Mouse (Mus musculus) hindbrain, embryonic 12.5 days (tissue): ENCODE data around the gene Dync2h1. TPM values are rescaled to one million over a fixed set of nuclear protein-coding genes. Genes with fewer than 3 reads are reported as not detected.
"Not testable (repeated sequence)": the region's sequence is repeated elsewhere in the genome, so short reads cannot be mapped to it uniquely, and the experiment has no call there.

Experiments
- ATAC-seq: fragments of 200-750 bp; cut with Nextera tagmentation; 2 replicates; pipeline ENCODE4 v1.8.0; 2017; ENCODE audit warnings: moderate TSS enrichment; ENCODE audit not compliant: low FRiP score
- H3K27ac ChIP-seq: fragments of 300-500 bp; sonication (generic); 2 replicates; pipeline ENCODE4 v1.5.1; 2016; ENCODE audit warnings: mild to moderate bottlenecking
- H3K27me3 ChIP-seq: fragments of 300-500 bp; sonication (generic); 2 replicates; pipeline ENCODE4 v1.6.1; 2016; ENCODE audit warnings: mild to moderate bottlenecking
- H3K36me3 ChIP-seq: fragments of 300-500 bp; sonication (generic); 2 replicates; pipeline ENCODE4 v1.6.1; 2016; ENCODE audit warnings: mild to moderate bottlenecking
- H3K4me1 ChIP-seq: fragments of 300-500 bp; sonication (generic); 2 replicates; pipeline ENCODE4 v1.6.1; 2016
- H3K4me2 ChIP-seq: fragments of 300-500 bp; sonication (generic); replicated peaks from 2 replicates; pipeline ENCODE4 v1.6.1; 2016; ENCODE audit warnings: mild to moderate bottlenecking
- H3K4me3 ChIP-seq: fragments of 300-500 bp; sonication (generic); 2 replicates; pipeline ENCODE4 v1.5.1; 2016; ENCODE audit warnings: mild to moderate bottlenecking
- H3K9ac ChIP-seq: fragments of 300-500 bp; sonication (generic); 2 replicates; pipeline ENCODE4 v1.6.1; 2016; ENCODE audit warnings: mild to moderate bottlenecking, moderate library complexity
- H3K9me3 ChIP-seq: fragments of 300-500 bp; sonication (generic); replicated peaks from 2 replicates; pipeline ENCODE4 v1.6.1; 2016; ENCODE audit warnings: mild to moderate bottlenecking
- WGBS: fragments of 180-500 bp; shearing (Covaris S2); methylation state at CpG from one replicate; pipeline ENCODE4 v1.1.7; 2016; 5-methylcytosine and 5-hydroxymethylcytosine counted together
- polyA plus RNA-seq: library from polyadenylated mRNA; unstranded; fragments of >200 nt; fragmentation: Nextera tagmentation; extraction: Ambion mirVana; gene quantifications from 2 replicates; pipeline ENCODE4 v1.2.1, GENCODE M21; 2016

The Dync2h1 gene
- polyA plus RNA-seq, 1 experiment from 2014 or later, result 25.6 TPM

GRCm38 (mm10) chr9:6994865-6995264 lies 189.4 kb downstream of the Dync2h1 start:
- H3K4me2 ChIP-seq, result no peak overlapping the region
- 70% methylated on average over 2 of the region's 2 CpGs for WGBS
- no peak for ATAC-seq

GRCm38 (mm10) chr9:6994275-6994674 lies 190.0 kb downstream of the Dync2h1 start:
- ATAC-seq, result no peak
- H3K27ac ChIP-seq, result no peak overlapping the region
- no peak overlapping the region for H3K9ac ChIP-seq
- H3K27me3 ChIP-seq, result no peaks in the 10 kb centered on the region
- H3K4me3 ChIP-seq, result no peak overlapping the region
- H3K36me3 ChIP-seq, result peaks cover 9% of the 10 kb centered on the region; the same call in 1 of the 2 replicates
- H3K9me3 ChIP-seq, result no peaks in the 10 kb centered on the region
- no peaks in the 10 kb centered on the region for H3K4me1 ChIP-seq
- no peak overlapping the region for H3K4me2 ChIP-seq

More at GRCm38 (mm10) chr9:6994865-6995264, 189.4 kb downstream of the Dync2h1 start:
- Histone ChIP-seq H3K4me1 (no peaks in the 10 kb centered on the region), H3K9me3 (no peaks in the 10 kb centered on the region), H3K27ac (no peak overlapping the region), H3K36me3 (peaks cover 9% of the 10 kb centered on the region; the same call in 1 of the 2 replicates), H3K27me3 (no peaks in the 10 kb centered on the region), H3K4me3 (no peak overlapping the region), H3K9ac (no peak overlapping the region)

DNA sequence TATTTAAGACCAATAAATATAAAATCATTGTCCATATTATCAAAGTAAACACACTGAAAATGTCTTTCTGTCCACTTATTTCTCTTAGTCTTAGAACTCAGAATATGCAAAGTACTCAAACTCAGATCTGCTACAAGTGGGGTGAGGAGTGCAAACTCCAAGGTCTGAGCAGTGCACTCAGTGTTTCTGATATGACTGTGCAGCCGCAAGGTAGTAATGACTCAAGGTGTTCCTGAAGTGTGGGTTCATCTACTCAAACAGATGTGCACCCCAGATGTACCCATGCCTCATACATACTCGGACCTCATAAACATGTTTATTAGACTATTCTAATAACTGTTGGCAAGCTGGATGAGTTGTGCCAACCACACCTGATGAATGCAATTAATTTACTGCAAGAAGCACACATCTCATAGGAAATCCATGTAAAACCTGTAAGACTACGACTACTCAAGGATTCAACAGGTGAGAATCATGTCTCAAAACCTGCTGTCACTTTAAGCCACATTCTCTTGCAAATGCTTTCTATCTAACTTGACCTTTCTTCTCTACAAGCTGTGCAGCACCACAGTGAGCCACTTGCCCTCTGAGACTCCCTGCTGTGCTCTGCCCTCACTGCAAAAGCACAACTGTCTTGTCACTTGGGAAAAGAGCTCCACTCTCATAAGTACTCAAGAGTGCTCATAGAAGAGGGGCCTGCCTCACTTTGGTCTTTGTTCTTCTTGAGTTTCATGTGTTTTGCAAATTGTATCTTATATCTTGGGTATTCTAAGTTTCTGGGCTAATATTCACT lies 195.2 kb downstream of the Dync2h1 start:
- peaks cover 12% of the 10 kb centered on the region; the same call in 1 of the 2 replicates for H3K36me3 ChIP-seq
- 95% methylated on average over 3 of the region's 3 CpGs for WGBS

DNA sequence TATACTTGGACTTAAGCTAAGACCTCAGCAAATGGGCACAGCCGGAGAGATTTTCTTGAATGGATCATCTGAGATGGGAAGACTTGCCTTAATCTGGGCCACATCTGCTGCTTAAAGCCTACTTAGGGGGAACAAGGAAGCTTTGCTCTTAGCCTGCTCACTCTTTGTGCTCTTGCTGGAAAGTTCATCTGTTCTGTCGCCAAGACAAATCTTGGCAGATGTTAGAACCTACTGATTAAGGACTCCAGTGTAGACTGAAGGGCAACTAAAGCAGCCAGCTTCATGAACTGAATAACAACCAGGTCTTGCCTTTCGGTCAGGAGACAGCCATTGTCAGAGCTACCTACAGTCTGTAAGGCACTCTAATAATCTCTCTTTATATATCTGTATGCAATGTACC lies 198.1 kb downstream of the Dync2h1 start:
- no peak overlapping the region for H3K9ac ChIP-seq
- H3K27me3 ChIP-seq, result no peaks in the 10 kb centered on the region
- WGBS, result 88% methylated on average over 3 of the region's 3 CpGs
- no peak overlapping the region for H3K4me2 ChIP-seq
- no peak for ATAC-seq
- H3K36me3 ChIP-seq, result peaks cover 16% of the 10 kb centered on the region; the same call in 1 of the 2 replicates
- no peak overlapping the region for H3K4me3 ChIP-seq
- H3K9me3 ChIP-seq, result no peaks in the 10 kb centered on the region
- H3K4me1 ChIP-seq, result no peaks in the 10 kb centered on the region
- no peak overlapping the region for H3K27ac ChIP-seq

More for the DNA sequence above, 195.2 kb downstream of the Dync2h1 start:
- no peak overlapping the region for H3K4me2 ChIP-seq
- H3K9ac ChIP-seq, result no peak overlapping the region
- no peaks in the 10 kb centered on the region for H3K4me1 ChIP-seq
- no peaks in the 10 kb centered on the region for H3K9me3 ChIP-seq
- no peak overlapping the region for H3K4me3 ChIP-seq
- no peak overlapping the region for H3K27ac ChIP-seq
- no peak for ATAC-seq
- H3K27me3 ChIP-seq, result no peaks in the 10 kb centered on the region

- Histone ChIP-seq H3K27ac (no peak overlapping the region), H3K27me3 (no peaks in the 10 kb centered on the region), H3K9me3 (no peaks in the 10 kb centered on the region), H3K4me1 (no peaks in the 10 kb centered on the region), H3K36me3 (peaks cover 8% of the 10 kb centered on the region), H3K4me2 (no peak overlapping the region), H3K4me3 (no peak overlapping the region), H3K9ac (no peak overlapping the region)
- ATAC-seq, result no peak
- 91% methylated on average over 2 of the region's 2 CpGs for WGBS
These were observed 215.1 kb downstream of the Dync2h1 start for GRCm38 (mm10) chr9:6969171-6969570.

DNA sequence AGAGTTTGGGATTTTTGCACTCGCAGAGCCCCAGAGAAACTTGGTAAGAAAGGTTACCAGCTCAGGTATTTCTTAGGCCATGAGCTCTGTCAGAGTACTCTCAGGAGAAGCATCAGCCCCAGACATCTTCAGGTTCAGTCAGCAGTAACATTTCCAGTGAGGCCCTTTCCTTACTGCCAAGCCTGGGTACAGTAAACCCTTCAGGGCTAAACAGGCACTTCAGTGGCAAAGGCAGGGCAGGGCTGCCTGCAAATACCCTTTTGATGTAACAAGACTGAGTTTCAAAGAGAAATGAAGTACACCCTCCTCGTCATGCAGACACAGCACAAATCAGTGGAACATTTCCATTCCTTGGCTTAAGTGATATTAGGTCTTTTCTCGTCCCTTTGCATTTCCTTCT lies 219.2 kb downstream of the Dync2h1 start:
- Histone ChIP-seq H3K9me3 (no peaks in the 10 kb centered on the region), H3K27me3 (no peaks in the 10 kb centered on the region), H3K4me2 (no peak overlapping the region), H3K27ac (no peak overlapping the region), H3K9ac (no peak overlapping the region), H3K4me3 (no peak overlapping the region), H3K4me1 (no peaks in the 10 kb centered on the region), H3K36me3 (peaks cover 10% of the 10 kb centered on the region)
- 94% methylated on average over 3 of the region's 3 CpGs for WGBS
- no peak for ATAC-seq

DNA sequence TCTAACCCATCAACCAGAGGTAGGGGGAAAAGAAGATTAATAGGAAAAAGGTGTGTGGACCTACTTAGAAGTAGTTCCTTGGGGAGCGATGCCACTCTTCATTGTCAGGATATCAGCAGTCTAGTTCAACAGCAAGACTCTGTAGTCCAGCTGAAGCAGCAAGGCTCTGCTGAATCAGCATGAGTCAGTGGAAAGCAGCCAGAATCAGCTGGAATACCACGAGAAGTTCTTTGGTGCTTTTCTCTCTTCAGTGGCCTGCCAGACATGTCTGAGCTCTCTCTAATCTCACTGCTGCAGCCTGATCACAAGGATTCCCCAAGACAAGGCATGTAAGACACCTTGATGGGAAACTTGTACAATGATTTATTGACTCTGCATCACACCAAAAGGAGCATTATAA lies 225.9 kb downstream of the Dync2h1 start:
- Histone ChIP-seq H3K4me1 (no peaks in the 10 kb centered on the region), H3K4me3 (no peak overlapping the region), H3K9me3 (no peaks in the 10 kb centered on the region), H3K27me3 (no peaks in the 10 kb centered on the region), H3K9ac (no peak overlapping the region), H3K27ac (no peak overlapping the region), H3K36me3 (peaks cover 3% of the 10 kb centered on the region; the same call in 1 of the 2 replicates), H3K4me2 (no peak overlapping the region)
- 75% methylated on average over 2 of the region's 2 CpGs for WGBS
- ATAC-seq, result no peak

- Histone ChIP-seq H3K4me1 (no peaks in the 10 kb centered on the region), H3K4me3 (no peak overlapping the region), H3K4me2 (no peak overlapping the region), H3K9ac (no peak overlapping the region), H3K9me3 (no peaks in the 10 kb centered on the region), H3K36me3 (peaks cover 11% of the 10 kb centered on the region; the same call in 1 of the 2 replicates), H3K27me3 (no peaks in the 10 kb centered on the region), H3K27ac (no peak overlapping the region)
- 49% methylated on average over 1 of the region's 1 CpGs for WGBS
- ATAC-seq, result no peak
These were observed 256.7 kb downstream of the Dync2h1 start for GRCm38 (mm10) chr9:6927399-6928035.

GRCm38 (mm10) chr9:6913471-6913870 lies 270.8 kb downstream of the Dync2h1 start:
- Histone ChIP-seq H3K4me1 (no peaks in the 10 kb centered on the region), H3K4me2 (no peak overlapping the region), H3K27me3 (no peaks in the 10 kb centered on the region), H3K9me3 (no peaks in the 10 kb centered on the region), H3K9ac (no peak overlapping the region), H3K4me3 (no peak overlapping the region), H3K27ac (no peak overlapping the region), H3K36me3 (no peaks in the 10 kb centered on the region)
- 97% methylated on average over 1 of the region's 1 CpGs for WGBS
- no peak for ATAC-seq

- H3K9me3 ChIP-seq, ATAC-seq, H3K36me3 ChIP-seq, H3K9ac ChIP-seq, H3K4me1 ChIP-seq, H3K27ac ChIP-seq, H3K4me2 ChIP-seq, H3K27me3 ChIP-seq, H3K4me3 ChIP-seq: not testable (repeated sequence)
- WGBS, result 65% methylated on average over 4 of the region's 4 CpGs
These were observed 273.7 kb downstream of the Dync2h1 start for GRCm38 (mm10) chr9:6910537-6910936.

- Histone ChIP-seq H3K27me3 (no peaks in the 10 kb centered on the region), H3K36me3 (no peaks in the 10 kb centered on the region), H3K4me1 (no peaks in the 10 kb centered on the region), H3K9me3 (no peaks in the 10 kb centered on the region), H3K4me3 (no peak overlapping the region), H3K4me2 (no peak overlapping the region), H3K9ac (no peak overlapping the region), H3K27ac (no peak overlapping the region)
- ATAC-seq, result no peak
- WGBS, result 74% methylated on average over 1 of the region's 1 CpGs
These were observed 282.6 kb downstream of the Dync2h1 start for GRCm38 (mm10) chr9:6901620-6902019.

GRCm38 (mm10) chr9:6891331-6891730 lies 292.9 kb downstream of the Dync2h1 start:
- no peak overlapping the region for H3K9ac ChIP-seq
- H3K27ac ChIP-seq, result no peak overlapping the region
- H3K4me2 ChIP-seq, result no peak overlapping the region
- no peaks in the 10 kb centered on the region for H3K4me1 ChIP-seq
- ATAC-seq, result no peak
- no peaks in the 10 kb centered on the region for H3K9me3 ChIP-seq
- no peaks in the 10 kb centered on the region for H3K27me3 ChIP-seq
- no peaks in the 10 kb centered on the region for H3K36me3 ChIP-seq
- H3K4me3 ChIP-seq, result no peak overlapping the region
